Mouse (Mus musculus) lung, adult 2 months (tissue): ENCODE results near the gene Slc25a14.

Experiments
- CTCF ChIP-seq: fragments of 200-500 bp; IDR thresholded peaks from 2 replicates; pipeline ENCODE4 v1.5.1; 2011; ENCODE audit warnings: mild to moderate bottlenecking, low read length, control low read depth; ENCODE audit not compliant: insufficient read depth
- POLR2A ChIP-seq: fragments of 200-500 bp; IDR thresholded peaks from 2 replicates; pipeline ENCODE4 v1.6.1; 2011; ENCODE audit warnings: low read depth, mild to moderate bottlenecking, control low read depth, low read length, borderline replicate concordance; ENCODE audit errors: extremely low read depth

GRCm38 (mm10) chrX:48694864-48695371 is 71.7 kb downstream of the Slc25a14 start, which contains the start of gene Rbmx2:
- TF ChIP-seq POLR2A (no peak), CTCF (no peak)
